Mouse (Mus musculus): Measurements from ENCODE around the gene Tbc1d10a.

GRCm38 (mm10) chr11:4186486-4187317 is at the start of gene Tbc1d10a:
- no peak for TF ChIP-seq CTCF (conservative IDR thresholded peaks at IDR 0.05; ENCODE audit: low read length)
- TF ChIP-seq NANOG (IDR thresholded peaks at IDR 0.05; ENCODE audit: borderline replicate concordance, low read length), result no peak
